Comparison of ENCODE assay signal across 10 mouse cellular contexts in the genomic region with DNA sequence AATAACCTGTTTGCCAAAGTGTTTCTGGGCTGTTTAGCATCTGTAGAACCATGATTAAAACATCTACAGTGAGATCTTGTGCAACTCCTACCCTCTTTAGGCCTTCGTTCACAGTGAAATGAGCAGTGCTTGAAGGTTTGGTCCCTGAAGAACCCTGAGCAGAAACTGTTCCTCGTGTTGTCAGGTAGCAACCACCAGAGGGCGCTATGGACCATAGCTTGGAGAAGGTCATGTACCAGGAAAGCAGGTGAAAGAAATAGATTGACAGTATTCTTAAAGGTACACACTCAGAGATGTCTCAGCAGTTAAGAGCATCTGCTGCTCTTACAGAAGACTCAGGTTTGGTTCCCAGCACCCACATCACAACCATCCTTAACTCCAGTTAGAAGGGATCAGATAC. TPM values are rescaled to one million over a fixed set of nuclear protein-coding genes. Genes with fewer than 3 reads are reported as not detected.
DNase-seq lines count a peak whose midpoint lies in the region; ATAC-seq and TF ChIP-seq lines count a peak whose summit lies in the region.
"Had no signal": no experiment of that assay in that cellular context is flagged by ENCODE, and none has a peak within 500 bp of the region (broad histone marks: within the 10 kb centered on the region; RNA-seq: fewer than 3 reads in every experiment).

No protein-coding gene starts in this region.

- no peaks in the 10 kb centered on the region for H3K9me3 ChIP-seq in hindbrain, embryonic 10.5 days
- no peaks in the 10 kb centered on the region for H3K9me3 ChIP-seq in hindbrain, embryonic 12.5 days (replicated peaks)
- H3K9me3 ChIP-seq in CH12.LX (replicated peaks; ENCODE audit: low read length), result no peaks in the 10 kb centered on the region
- H3K9me3 ChIP-seq: embryonic facial prominence, embryonic 13.5 days; limb, embryonic 15.5 days had no signal

- no peak for TF ChIP-seq EP300 in CH12.LX (IDR thresholded peaks at IDR 0.05; ENCODE audit: low read length)

- peaks cover 29% of the 10 kb centered on the region for H3K4me1 ChIP-seq in hindbrain, embryonic 10.5 days (replicated peaks)
- peaks cover 13% of the 10 kb centered on the region for H3K4me1 ChIP-seq in hindbrain, embryonic 12.5 days
- H3K4me1 ChIP-seq in CH12.LX (ENCODE audit: control insufficient read depth in 1 of 2, insufficient read depth in 2 of 2), result 0 out of 4 replicates have a peak, but pooled peaks cover 0 to 2% of the 10 kb centered on the region in 2 experiments

- H3K27me3 ChIP-seq in hindbrain, embryonic 10.5 days (ENCODE audit: insufficient read depth, poor library complexity, severe bottlenecking), result no peaks in the 10 kb centered on the region
- H3K27me3 ChIP-seq in hindbrain, embryonic 12.5 days, result no peaks in the 10 kb centered on the region
- H3K27me3 ChIP-seq in CH12.LX (replicated peaks), result peaks cover 47% of the 10 kb centered on the region
- H3K27me3 ChIP-seq: embryonic facial prominence, embryonic 13.5 days; limb, embryonic 15.5 days had no signal

- TF ChIP-seq POLR2A in CH12.LX (IDR thresholded peaks at IDR 0.05; ENCODE audit: low read depth, low read length), result no peak

- no peak overlapping the region for H3K4me3 ChIP-seq in hindbrain, embryonic 10.5 days
- no peak overlapping the region for H3K4me3 ChIP-seq in hindbrain, embryonic 12.5 days
- H3K4me3 ChIP-seq in CH12.LX (replicated peaks in 1 of 3; ENCODE audit: low read depth in 2 of 3, low read length in 2 of 3, poor library complexity in 1 of 3), result no peak overlapping the region
- H3K4me3 ChIP-seq: embryonic facial prominence, embryonic 13.5 days; limb, embryonic 15.5 days had no signal

- H3K79me2 ChIP-seq in CH12.LX (replicated peaks; ENCODE audit: control insufficient read depth, extremely low read depth, insufficient read depth, poor library complexity, severe bottlenecking), result no peaks in the 10 kb centered on the region

- H3K4me2 ChIP-seq in hindbrain, embryonic 12.5 days (replicated peaks), result no peak overlapping the region
- no peak overlapping the region for H3K4me2 ChIP-seq in CH12.LX (ENCODE audit: insufficient read depth, low read depth, poor library complexity, severe bottlenecking)
- H3K4me2 ChIP-seq: limb, embryonic 15.5 days had no signal

- peak; percentile 38 for DNase-seq in hindbrain, embryonic 10.5 days (ENCODE audit: low spot score)
- peak; percentile 82 for DNase-seq in CH12.LX (ENCODE audit: extremely low read depth)
- DNase-seq in adrenal gland, postnatal 14 days, result peak; percentile 80
- peak; percentile 48 to 62 for DNase-seq in heart, postnatal 14 days
- DNase-seq in lung, postnatal 36 days, result peak; percentile 75
- DNase-seq in thymus, postnatal 14 days, result peak; percentile 73
- DNase-seq in layer of hippocampus, postnatal 36 days, result no peak

- peak; percentile 93 to 98 for TF ChIP-seq CTCF in CH12.LX (conservative IDR thresholded peaks at IDR 0.05 in 1 of 2, IDR thresholded peaks at IDR 0.05 in 1 of 2; ENCODE audit: low read depth in 2 of 2, low read length in 2 of 2)

- H3K27ac ChIP-seq in hindbrain, embryonic 10.5 days, result no peak overlapping the region
- H3K27ac ChIP-seq in hindbrain, embryonic 12.5 days, result no peak overlapping the region
- no peak overlapping the region for H3K27ac ChIP-seq in CH12.LX (ENCODE audit: insufficient read depth, low read depth)

- intact Hi-C loops in heart, postnatal 14 days (cut with DNase I), result loop anchor here (2.0 kb wide), 1 partner anchor 147 kb away; no protein-coding TSS in a partner anchor

- H3K36me3 ChIP-seq in hindbrain, embryonic 10.5 days, result peaks cover 22% of the 10 kb centered on the region
- H3K36me3 ChIP-seq in hindbrain, embryonic 12.5 days, result no peaks in the 10 kb centered on the region
- no peaks in the 10 kb centered on the region for H3K36me3 ChIP-seq in CH12.LX (replicated peaks in 1 of 2; ENCODE audit: control insufficient read depth in 1 of 2, insufficient read depth in 1 of 2, low read length in 1 of 2)

- TF ChIP-seq RAD21 in CH12.LX (IDR thresholded peaks at IDR 0.05; ENCODE audit: low read depth, low read length), result peak; percentile 87

- WGBS in hindbrain, embryonic 10.5 days, result 40% methylated on average over 3 of the region's 3 CpGs
- WGBS in hindbrain, embryonic 12.5 days, result 35% methylated on average over 3 of the region's 3 CpGs

- in situ Hi-C loops in CH12.LX (cut with MboI; ENCODE audit: low pct_ligation_motif_present, low pct_unique_long_range_greater_than_20kb, low sequenced_read_pairs), result loop anchor here (10.0 kb wide), 1 partner anchor 313 kb away; no protein-coding TSS in a partner anchor

- ATAC-seq in hindbrain, embryonic 12.5 days (ENCODE audit: low FRiP score), result no peak

- no peak overlapping the region for H3K9ac ChIP-seq in hindbrain, embryonic 12.5 days
- H3K9ac ChIP-seq in CH12.LX (ENCODE audit: insufficient read depth, low read depth), result no peak overlapping the region
- H3K9ac ChIP-seq: embryonic facial prominence, embryonic 13.5 days; limb, embryonic 15.5 days had no signal

- dilution Hi-C loops in CH12.LX (cut with MboI; ENCODE audit: extremely low pct_ligation_motif_present, extremely low pct_unique_long_range_greater_than_20kb, low sequenced_read_pairs), result no loop called here

TF ChIP-seq in CH12.LX, 34 proteins besides CTCF, POLR2A, EP300 and RAD21:
- TF ChIP-seq USF1 (IDR thresholded peaks at IDR 0.05; ENCODE audit: low read depth, low read length), result no peak
- no peak; the same call in 1 of the 2 replicates for TF ChIP-seq JUND (conservative IDR thresholded peaks at IDR 0.05; ENCODE audit: low read depth, low read length)
- TF ChIP-seq IRF4 (IDR thresholded peaks at IDR 0.05; ENCODE audit: low read depth, low read length), result peak; percentile 58; the same call in 1 of the 2 replicates
- 0 out of 2 replicates have a peak, but pooled peaks have one; percentile 34 for TF ChIP-seq ZC3H11A (IDR thresholded peaks at IDR 0.05; ENCODE audit: low read depth, low read length)
- peak; percentile 74; the same call in 1 of the 2 replicates for TF ChIP-seq MYC (IDR thresholded peaks at IDR 0.05; ENCODE audit: low read depth, low read length)
- 0 out of 2 replicates have a peak, but pooled peaks have one; percentile 22 for TF ChIP-seq TCF12 (IDR thresholded peaks at IDR 0.05; ENCODE audit: low read depth, low read length)
- TF ChIP-seq NELFE (IDR thresholded peaks at IDR 0.05; ENCODE audit: low read depth, low read length), result peak; percentile 38; the same call in 1 of the 2 replicates
- TF ChIP-seq ELF1 (IDR thresholded peaks at IDR 0.05; ENCODE audit: low read depth, low read length), result peak; percentile 35; the same call in 1 of the 2 replicates
- peak; percentile 88 for TF ChIP-seq SMC3 (IDR thresholded peaks at IDR 0.05; ENCODE audit: low read depth, low read length)
- 0 out of 2 replicates have a peak, but pooled peaks have one; percentile 37 for TF ChIP-seq MEF2A (IDR thresholded peaks at IDR 0.05; ENCODE audit: borderline replicate concordance, low read depth, low read length)
- no peak for TF ChIP-seq MAZ (IDR thresholded peaks at IDR 0.05; ENCODE audit: low read depth, low read length)
- TF ChIP-seq MAX (IDR thresholded peaks at IDR 0.05; ENCODE audit: low read length), result no peak
- no peak for TF ChIP-seq KAT2A (IDR thresholded peaks at IDR 0.05; ENCODE audit: insufficient replicate concordance, low read length)
- TF ChIP-seq ZMIZ1 (IDR thresholded peaks at IDR 0.05; ENCODE audit: low read depth, low read length), result no peak

RNA-seq across cellular contexts. Expression of gene Sap30l, which starts 13.5 kb away (rescaled TPM):
- 8.8 and 12.7 TPM in 2 replicates for polyA plus RNA-seq in hindbrain, embryonic 10.5 days (2016; fragmentation: Nextera tagmentation; extraction: Ambion mirVana)
- polyA plus RNA-seq in hindbrain, embryonic 12.5 days (2016; fragmentation: Nextera tagmentation; extraction: Ambion mirVana), result 18.6 and 20.8 TPM in 2 replicates
- total RNA-seq in CH12.LX (2012; rRNA removed), result 23.1 and 28.0 TPM in 2 replicates
- 16.8 and 17.1 TPM in 2 replicates for total RNA-seq in CH12.LX (2014; rRNA removed)
- polyA plus RNA-seq in CH12.LX (2012; ENCODE audit: insufficient read length, low read depth), result 20.8 and 23.0 TPM in 2 replicates
- total RNA-seq in adrenal gland, postnatal 14 days (2021), result 47.2 and 48.8 TPM in 2 replicates
- 10 to 100 TPM; 34.3 to 35.6 TPM for total RNA-seq in heart, postnatal 14 days (2021)
- total RNA-seq in layer of hippocampus, postnatal 36 days (2021), result 10 to 100 TPM; 53.9 to 55.0 TPM

RNA-seq across cellular contexts. Expression of gene Hand1, which starts 44.7 kb away (rescaled TPM):
- 0.17 and 0.50 TPM in 2 replicates for polyA plus RNA-seq in hindbrain, embryonic 10.5 days (2016; fragmentation: Nextera tagmentation; extraction: Ambion mirVana)
- 0.25 and 0.32 TPM in 2 replicates for polyA plus RNA-seq in hindbrain, embryonic 12.5 days (2016; fragmentation: Nextera tagmentation; extraction: Ambion mirVana)
- total RNA-seq in CH12.LX (2012; rRNA removed) (not detected in 2 replicates), CH12.LX (2014; rRNA removed) (not detected in 2 replicates)
- not detected in 2 replicates for polyA plus RNA-seq in CH12.LX (2012; ENCODE audit: insufficient read length, low read depth)
- 12.0 and 14.7 TPM in 2 replicates for total RNA-seq in adrenal gland, postnatal 14 days (2021)
- not detected for total RNA-seq in heart, postnatal 14 days (2021)
- total RNA-seq in layer of hippocampus, postnatal 36 days (2021), result not detected

Comparison
In these comparisons a context has a peak if more than half of its experiments do, and no peak if none do; other contexts are left out.
1. DNase-seq: peak in hindbrain, embryonic 10.5 days (single experiment), CH12.LX (single experiment), adrenal gland, postnatal 14 days (single experiment), heart, postnatal 14 days (2 of 2), lung, postnatal 36 days (single experiment) and thymus, postnatal 14 days (single experiment); none in layer of hippocampus, postnatal 36 days (0 of 2).